ENCODE assay signal across 7 mouse cellular contexts in genomic region chr13:117024127-117024915, GRCm38 (mm10). TPM values are rescaled to one million over a fixed set of nuclear protein-coding genes. Genes with fewer than 3 reads are reported as not detected.
DNase-seq lines count a peak whose midpoint lies in the region; ATAC-seq lines count a peak whose summit lies in the region.

No protein-coding gene starts in this region.

- H3K27ac ChIP-seq in limb, embryonic 15.5 days, result peak overlapping the region; percentile 94
- peak overlapping the region; percentile 92 for H3K27ac ChIP-seq in midbrain, embryonic 16.5 days (ENCODE audit: low read length)

- ATAC-seq in limb, embryonic 15.5 days (ENCODE audit: insufficient number of reproducible peaks, low FRiP score, low TSS enrichment, low read depth), result peak; percentile 54; the same call in 1 of the 2 replicates
- ATAC-seq in midbrain, embryonic 16.5 days, result peak; percentile 85

- peaks cover 28% of the 10 kb centered on the region for H3K4me1 ChIP-seq in limb, embryonic 15.5 days
- peaks cover 31% of the 10 kb centered on the region for H3K4me1 ChIP-seq in midbrain, embryonic 16.5 days (ENCODE audit: control insufficient read depth, insufficient read depth, low read length)

- DNase-seq in adrenal gland, postnatal 10 days, result peak; percentile 74
- peak; percentile 56 for DNase-seq in embryo, embryonic 11.5 days (ENCODE audit: low read depth, low spot score)
- peak; percentile 61 to 63 for DNase-seq in heart, adult 9 months (ENCODE audit: low spot score in 2 of 2)
- DNase-seq in kidney, adult 8-10 months, result peak; percentile 31 to 38
- peak; percentile 47 to 74 for DNase-seq in spleen, postnatal 10 days (ENCODE audit: low spot score in 2 of 2)

- peak overlapping the region; percentile 81 for H3K4me2 ChIP-seq in limb, embryonic 15.5 days
- H3K4me2 ChIP-seq in midbrain, embryonic 16.5 days (ENCODE audit: low read length), result peak overlapping the region; percentile 68

- no peaks in the 10 kb centered on the region for H3K27me3 ChIP-seq in limb, embryonic 15.5 days
- no peaks in the 10 kb centered on the region for H3K27me3 ChIP-seq in midbrain, embryonic 16.5 days (ENCODE audit: control insufficient read depth, insufficient read depth, low read depth, low read length)

- H3K9me3 ChIP-seq in limb, embryonic 15.5 days, result no peaks in the 10 kb centered on the region
- no peaks in the 10 kb centered on the region for H3K9me3 ChIP-seq in midbrain, embryonic 16.5 days (replicated peaks; ENCODE audit: control insufficient read depth, low read length, poor library complexity, severe bottlenecking)

- WGBS in limb, embryonic 15.5 days, result 1% methylated on average over 33 of the region's 64 CpGs
- 0% methylated on average over 42 of the region's 64 CpGs for WGBS in midbrain, embryonic 16.5 days

- no peaks in the 10 kb centered on the region for H3K36me3 ChIP-seq in limb, embryonic 15.5 days
- no peaks in the 10 kb centered on the region for H3K36me3 ChIP-seq in midbrain, embryonic 16.5 days (ENCODE audit: control insufficient read depth, insufficient read depth, low read length)

- H3K4me3 ChIP-seq in limb, embryonic 15.5 days, result peak overlapping the region; percentile 70
- H3K4me3 ChIP-seq in midbrain, embryonic 16.5 days (ENCODE audit: low read depth, low read length), result peak overlapping the region; percentile 66

- H3K9ac ChIP-seq in limb, embryonic 15.5 days, result peak overlapping the region; percentile 92
- H3K9ac ChIP-seq in midbrain, embryonic 16.5 days (ENCODE audit: low read depth, low read length), result peak overlapping the region; percentile 88

RNA-seq across cellular contexts. Expression of gene Parp8, which starts 1.0 kb away (rescaled TPM):
- 10 to 100 TPM in 1 of 2 experiments, 1 to 10 TPM in 1; 9.0 to 14.4 TPM for total RNA-seq in adrenal gland, postnatal 10 days (2021)
- 15.6 and 17.0 TPM in 2 replicates for polyA plus RNA-seq in limb, embryonic 15.5 days (2015; fragmentation: Nextera tagmentation; extraction: Ambion mirVana)
- 31.2 and 33.7 TPM in 2 replicates for polyA plus RNA-seq in midbrain, embryonic 16.5 days (2015; fragmentation: Nextera tagmentation; extraction: Ambion mirVana)

Comparison
In these comparisons a context has a peak if more than half of its experiments do, and no peak if none do; other contexts are left out.
1. Peak in every context shown above with its lines: DNase-seq, ATAC-seq, H3K4me3 ChIP-seq and H3K27ac ChIP-seq.